Mouse (Mus musculus): ENCODE results near the gene Tspan9. TPM values are rescaled to one million over a fixed set of nuclear protein-coding genes. Genes with fewer than 3 reads are reported as not detected.

Gene Tspan9
- polyA plus RNA-seq, 1 experiment from 2014 or later, result 130 TPM

DNA sequence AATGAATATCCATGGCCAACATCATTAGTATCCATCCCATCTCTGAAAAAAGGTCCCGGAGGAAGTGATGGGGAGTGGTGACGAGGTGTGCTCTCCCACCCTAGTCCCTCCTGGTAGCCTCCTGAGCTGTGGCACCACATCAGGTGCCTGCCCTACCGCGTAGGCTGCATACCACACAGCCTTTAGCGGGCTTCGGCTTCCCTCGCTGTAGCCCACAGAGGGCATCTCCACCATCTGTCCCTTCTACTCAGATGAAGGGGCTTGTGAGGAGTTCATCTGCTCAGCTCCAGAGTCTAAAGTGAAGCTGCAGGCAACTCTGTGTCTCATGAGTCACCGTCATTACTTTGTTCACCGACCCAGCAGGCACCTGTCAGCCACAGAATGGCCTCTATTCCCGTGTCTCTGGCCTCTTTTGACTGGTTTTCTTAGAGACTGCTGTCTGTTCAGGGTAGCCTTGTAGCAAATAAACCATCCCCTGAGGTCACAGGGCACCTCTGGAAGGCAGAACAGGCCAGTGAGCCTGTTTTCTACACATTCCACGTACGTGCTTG is 154.4 kb downstream of the Tspan9 start:
- H3K4me2 ChIP-seq, result no peak overlapping the region
- no peaks in the 10 kb centered on the region for H3K9me3 ChIP-seq (replicated peaks; ENCODE audit: control insufficient read depth, low read length)
- H3K9ac ChIP-seq (ENCODE audit: low read depth, low read length), result peak overlapping the region; percentile 59; the same call in 1 of the 2 replicates
- H3K36me3 ChIP-seq (ENCODE audit: control insufficient read depth, insufficient read depth, low read length), result no peaks in the 10 kb centered on the region
- H3K27me3 ChIP-seq (ENCODE audit: control insufficient read depth, insufficient read depth, low read length), result no peaks in the 10 kb centered on the region
- H3K4me1 ChIP-seq (ENCODE audit: control insufficient read depth, insufficient read depth, low read length), result peaks cover 77% of the 10 kb centered on the region
- H3K27ac ChIP-seq (ENCODE audit: low read depth, low read length), result peak overlapping the region; percentile 90
- 87% methylated on average over 12 of the region's 12 CpGs for WGBS (ENCODE audit: insufficient replicate concordance)
- H3K4me3 ChIP-seq (ENCODE audit: low read depth, low read length), result no peak overlapping the region
- no peak for ATAC-seq (replicated peaks; ENCODE audit: insufficient number of reproducible peaks, low FRiP score, low TSS enrichment)

GRCm38 (mm10) chr6:127987374-127987773 is 156.0 kb downstream of the Tspan9 start:
- Histone ChIP-seq H3K36me3 (ENCODE audit: control insufficient read depth, insufficient read depth, low read length) (no peaks in the 10 kb centered on the region), H3K9ac (ENCODE audit: low read depth, low read length) (no peak overlapping the region), H3K27ac (ENCODE audit: low read depth, low read length) (peak overlapping the region; percentile 75), H3K9me3 (replicated peaks; ENCODE audit: control insufficient read depth, low read length) (no peaks in the 10 kb centered on the region), H3K4me2 (no peak overlapping the region), H3K27me3 (ENCODE audit: control insufficient read depth, insufficient read depth, low read length) (no peaks in the 10 kb centered on the region), H3K4me1 (ENCODE audit: control insufficient read depth, insufficient read depth, low read length) (peaks cover 71% of the 10 kb centered on the region), H3K4me3 (ENCODE audit: low read depth, low read length) (no peak overlapping the region)
- WGBS (ENCODE audit: insufficient replicate concordance), result 79% methylated on average over 14 of the region's 14 CpGs
- ATAC-seq (replicated peaks; ENCODE audit: insufficient number of reproducible peaks, low FRiP score, low TSS enrichment), result no peak

DNA sequence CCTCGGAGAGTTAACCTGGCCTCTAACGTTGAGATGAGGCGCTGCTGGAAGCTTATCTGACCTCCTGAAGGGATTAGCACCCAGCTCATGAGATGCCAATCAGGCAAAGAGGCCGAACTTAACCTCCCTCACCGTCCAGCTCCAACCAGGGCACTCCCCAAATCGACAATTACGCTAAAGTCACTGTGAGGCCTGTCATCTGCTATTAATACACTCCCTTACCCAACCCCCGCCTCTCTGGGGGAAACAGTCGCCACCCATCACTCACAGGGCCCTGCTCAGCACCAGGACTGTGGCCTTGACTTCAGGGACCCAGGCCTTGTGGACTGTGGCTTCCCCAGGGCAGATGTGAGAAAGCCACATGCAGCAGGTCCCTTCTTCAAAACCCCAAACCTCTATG is 157.0 kb downstream of the Tspan9 start:
- WGBS (ENCODE audit: insufficient replicate concordance), result 21% methylated on average over 9 of the region's 9 CpGs
- H3K9me3 ChIP-seq (replicated peaks; ENCODE audit: control insufficient read depth, low read length), result no peaks in the 10 kb centered on the region
- H3K4me1 ChIP-seq (ENCODE audit: control insufficient read depth, insufficient read depth, low read length), result peaks cover 63% of the 10 kb centered on the region
- no peaks in the 10 kb centered on the region for H3K36me3 ChIP-seq (ENCODE audit: control insufficient read depth, insufficient read depth, low read length)
- no peak overlapping the region for H3K4me2 ChIP-seq
- ATAC-seq (replicated peaks; ENCODE audit: insufficient number of reproducible peaks, low FRiP score, low TSS enrichment), result 0 out of 2 replicates have a peak, but pooled peaks have one; percentile 14
- H3K27ac ChIP-seq (ENCODE audit: low read depth, low read length), result peak overlapping the region; percentile 75
- no peak overlapping the region for H3K4me3 ChIP-seq (ENCODE audit: low read depth, low read length)
- peak overlapping the region; percentile 35; the same call in 1 of the 2 replicates for H3K9ac ChIP-seq (ENCODE audit: low read depth, low read length)
- H3K27me3 ChIP-seq (ENCODE audit: control insufficient read depth, insufficient read depth, low read length), result no peaks in the 10 kb centered on the region

GRCm38 (mm10) chr6:127981176-127981575 is 162.2 kb downstream of the Tspan9 start:
- H3K4me1 ChIP-seq (ENCODE audit: control insufficient read depth, insufficient read depth, low read length), result peaks cover 34% of the 10 kb centered on the region
- H3K9ac ChIP-seq (ENCODE audit: low read depth, low read length), result no peak overlapping the region
- 50% methylated on average over 8 of the region's 8 CpGs for WGBS (ENCODE audit: insufficient replicate concordance)
- H3K4me2 ChIP-seq, result no peak overlapping the region
- no peak overlapping the region for H3K27ac ChIP-seq (ENCODE audit: low read depth, low read length)
- no peaks in the 10 kb centered on the region for H3K27me3 ChIP-seq (ENCODE audit: control insufficient read depth, insufficient read depth, low read length)
- H3K36me3 ChIP-seq (ENCODE audit: control insufficient read depth, insufficient read depth, low read length), result no peaks in the 10 kb centered on the region
- H3K9me3 ChIP-seq (replicated peaks; ENCODE audit: control insufficient read depth, low read length), result no peaks in the 10 kb centered on the region
- H3K4me3 ChIP-seq (ENCODE audit: low read depth, low read length), result no peak overlapping the region
- ATAC-seq (replicated peaks; ENCODE audit: insufficient number of reproducible peaks, low FRiP score, low TSS enrichment), result no peak

DNA sequence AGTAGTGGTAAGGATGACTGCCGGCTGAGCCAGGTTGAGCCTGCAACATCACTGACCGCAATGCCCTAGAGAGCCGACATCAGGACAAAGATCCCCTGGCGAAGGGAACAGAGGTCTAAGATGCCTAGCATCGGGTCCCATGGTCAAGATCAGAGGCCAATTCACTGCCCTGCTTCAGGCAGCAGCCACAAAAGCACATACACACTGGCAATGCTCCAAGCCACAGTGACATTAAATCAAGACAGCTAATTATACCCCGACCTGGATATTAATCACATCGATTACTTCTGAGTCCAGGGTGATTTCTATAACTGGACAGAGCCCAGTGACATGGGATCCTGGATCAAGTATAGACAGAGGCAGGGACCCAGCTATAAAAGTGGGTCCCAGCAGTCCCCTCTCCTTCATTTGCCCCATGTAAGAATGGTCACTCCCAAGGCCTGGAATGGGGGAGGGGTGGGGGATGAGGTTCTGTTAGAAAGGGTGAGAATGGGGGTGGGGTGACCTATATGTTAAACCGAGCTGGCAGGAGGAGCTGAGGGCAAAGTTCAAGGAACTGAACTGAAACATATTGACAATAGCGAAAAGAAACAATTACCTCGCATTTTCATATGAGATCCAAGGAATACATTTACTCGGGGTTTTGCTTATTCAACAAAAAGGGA is 162.9 kb downstream of the Tspan9 start:
- no peak overlapping the region for H3K4me2 ChIP-seq
- H3K9ac ChIP-seq (ENCODE audit: low read depth, low read length), result no peak overlapping the region
- H3K4me3 ChIP-seq (ENCODE audit: low read depth, low read length), result no peak overlapping the region
- no peak overlapping the region for H3K27ac ChIP-seq (ENCODE audit: low read depth, low read length)
- H3K36me3 ChIP-seq (ENCODE audit: control insufficient read depth, insufficient read depth, low read length), result no peaks in the 10 kb centered on the region
- H3K9me3 ChIP-seq (replicated peaks; ENCODE audit: control insufficient read depth, low read length), result no peaks in the 10 kb centered on the region
- no peaks in the 10 kb centered on the region for H3K27me3 ChIP-seq (ENCODE audit: control insufficient read depth, insufficient read depth, low read length)
- no peak for ATAC-seq (replicated peaks; ENCODE audit: insufficient number of reproducible peaks, low FRiP score, low TSS enrichment)
- H3K4me1 ChIP-seq (ENCODE audit: control insufficient read depth, insufficient read depth, low read length), result peaks cover 34% of the 10 kb centered on the region
- 72% methylated on average over 11 of the region's 11 CpGs for WGBS (ENCODE audit: insufficient replicate concordance)

- H3K4me3 ChIP-seq (ENCODE audit: low read depth, low read length), result no peak overlapping the region
- WGBS (ENCODE audit: insufficient replicate concordance), result 87% methylated on average over 5 of the region's 5 CpGs
- H3K4me2 ChIP-seq, result no peak overlapping the region
- no peak overlapping the region for H3K9ac ChIP-seq (ENCODE audit: low read depth, low read length)
- no peak for ATAC-seq (replicated peaks; ENCODE audit: insufficient number of reproducible peaks, low FRiP score, low TSS enrichment)
- H3K27me3 ChIP-seq (ENCODE audit: control insufficient read depth, insufficient read depth, low read length), result no peaks in the 10 kb centered on the region
- no peaks in the 10 kb centered on the region for H3K36me3 ChIP-seq (ENCODE audit: control insufficient read depth, insufficient read depth, low read length)
- H3K4me1 ChIP-seq (ENCODE audit: control insufficient read depth, insufficient read depth, low read length), result peaks cover 37% of the 10 kb centered on the region
- H3K27ac ChIP-seq (ENCODE audit: low read depth, low read length), result no peak overlapping the region
- H3K9me3 ChIP-seq (replicated peaks; ENCODE audit: control insufficient read depth, low read length), result no peaks in the 10 kb centered on the region
Measured at GRCm38 (mm10) chr6:127979831-127980230, 163.6 kb downstream of the Tspan9 start.

- H3K4me2 ChIP-seq, result no peak overlapping the region
- H3K4me1 ChIP-seq (ENCODE audit: control insufficient read depth, insufficient read depth, low read length), result peaks cover 46% of the 10 kb centered on the region
- ATAC-seq (replicated peaks; ENCODE audit: insufficient number of reproducible peaks, low FRiP score, low TSS enrichment), result no peak
- H3K9me3 ChIP-seq (replicated peaks; ENCODE audit: control insufficient read depth, low read length), result no peaks in the 10 kb centered on the region
- H3K27ac ChIP-seq (ENCODE audit: low read depth, low read length), result no peak overlapping the region
- no peak overlapping the region for H3K9ac ChIP-seq (ENCODE audit: low read depth, low read length)
- 74% methylated on average over 20 of the region's 20 CpGs for WGBS (ENCODE audit: insufficient replicate concordance)
- no peaks in the 10 kb centered on the region for H3K27me3 ChIP-seq (ENCODE audit: control insufficient read depth, insufficient read depth, low read length)
- no peaks in the 10 kb centered on the region for H3K36me3 ChIP-seq (ENCODE audit: control insufficient read depth, insufficient read depth, low read length)
- no peak overlapping the region for H3K4me3 ChIP-seq (ENCODE audit: low read depth, low read length)
Measured at GRCm38 (mm10) chr6:127978941-127979340, 164.5 kb downstream of the Tspan9 start.

DNA sequence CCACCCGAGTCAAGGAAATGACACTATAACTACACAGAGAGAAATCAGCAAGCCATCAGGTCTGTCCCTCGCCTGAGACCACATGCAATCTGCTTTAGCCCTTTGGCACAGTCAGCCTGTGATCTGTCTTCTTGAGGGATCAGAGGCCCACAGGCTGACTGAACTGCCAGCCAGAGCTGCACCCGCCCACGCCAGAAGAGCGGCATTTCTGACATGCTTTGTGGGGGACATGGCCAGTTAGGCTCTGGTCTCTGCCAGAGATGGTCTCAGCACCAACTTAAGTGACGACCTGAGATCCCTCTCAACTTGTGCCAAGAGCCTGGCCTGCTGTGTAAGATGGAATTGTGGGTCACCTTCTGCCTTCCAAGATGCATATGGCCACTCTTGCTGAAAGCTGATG is 166.7 kb downstream of the Tspan9 start:
- no peak overlapping the region for H3K9ac ChIP-seq (ENCODE audit: low read depth, low read length)
- H3K4me2 ChIP-seq, result no peak overlapping the region
- H3K4me3 ChIP-seq (ENCODE audit: low read depth, low read length), result no peak overlapping the region
- H3K9me3 ChIP-seq (replicated peaks; ENCODE audit: control insufficient read depth, low read length), result no peaks in the 10 kb centered on the region
- no peak overlapping the region for H3K27ac ChIP-seq (ENCODE audit: low read depth, low read length)
- no peak for ATAC-seq (replicated peaks; ENCODE audit: insufficient number of reproducible peaks, low FRiP score, low TSS enrichment)
- 67% methylated on average over 6 of the region's 6 CpGs for WGBS (ENCODE audit: insufficient replicate concordance)
- no peaks in the 10 kb centered on the region for H3K27me3 ChIP-seq (ENCODE audit: control insufficient read depth, insufficient read depth, low read length)
- H3K36me3 ChIP-seq (ENCODE audit: control insufficient read depth, insufficient read depth, low read length), result no peaks in the 10 kb centered on the region
- peaks cover 46% of the 10 kb centered on the region for H3K4me1 ChIP-seq (ENCODE audit: control insufficient read depth, insufficient read depth, low read length)

DNA sequence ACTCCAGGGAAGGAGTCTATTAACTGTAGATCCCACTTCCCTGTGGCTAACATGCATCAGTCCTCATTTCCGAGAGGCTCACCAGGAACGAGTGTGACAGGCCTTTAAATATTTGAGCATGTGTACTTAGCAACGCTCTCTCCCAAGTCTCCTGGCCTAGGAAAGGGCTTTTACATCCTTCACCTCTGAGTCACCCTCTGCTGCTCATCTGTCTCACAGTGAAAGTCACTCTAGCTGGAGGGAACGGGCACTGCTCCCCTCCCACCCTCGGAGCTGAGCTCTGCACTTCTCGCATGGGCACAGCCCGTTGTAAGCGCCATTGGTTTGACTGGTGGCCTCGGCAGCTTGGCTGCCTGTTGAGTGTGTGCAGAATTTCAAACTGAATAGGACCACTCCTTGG is 169.4 kb downstream of the Tspan9 start:
- Histone ChIP-seq H3K27me3 (ENCODE audit: control insufficient read depth, insufficient read depth, low read length) (no peaks in the 10 kb centered on the region), H3K4me1 (ENCODE audit: control insufficient read depth, insufficient read depth, low read length) (peaks cover 44% of the 10 kb centered on the region), H3K36me3 (ENCODE audit: control insufficient read depth, insufficient read depth, low read length) (no peaks in the 10 kb centered on the region), H3K27ac (ENCODE audit: low read depth, low read length) (peak overlapping the region; percentile 37; the same call in 1 of the 2 replicates), H3K9ac (ENCODE audit: low read depth, low read length) (0 out of 2 replicates have a peak overlapping the region, but pooled peaks have one; percentile 2), H3K4me3 (ENCODE audit: low read depth, low read length) (no peak overlapping the region), H3K9me3 (replicated peaks; ENCODE audit: control insufficient read depth, low read length) (no peaks in the 10 kb centered on the region), H3K4me2 (no peak overlapping the region)
- WGBS (ENCODE audit: insufficient replicate concordance), result 55% methylated on average over 9 of the region's 9 CpGs
- ATAC-seq (replicated peaks; ENCODE audit: insufficient number of reproducible peaks, low FRiP score, low TSS enrichment), result no peak
